Mouse (Mus musculus) cerebellum, postnatal 25 days (tissue): ENCODE measurements around the gene Il17re.

Source experiments
- DNase-seq, 2 experiments: peaks; one replicate each; pipeline ENCODE4 v3.0.0; 2021; ENCODE audit warnings: mixed read lengths in 2 of 2

Il17re gene

GRCm38 (mm10) chr6:113457952-113458534 is at the start of gene Il17re:
Gene Il17re, plus strand, starts transcription at chr6:113458484.
- no peak for DNase-seq

- no peak for DNase-seq
Observed at GRCm38 (mm10) chr6:113410001-113410400, 48.3 kb upstream of the Il17re start.

- DNase-seq: peak; percentile 27 to 39
Observed at GRCm38 (mm10) chr6:113416416-113416815, 41.9 kb upstream of the Il17re start.

GRCm38 (mm10) chr6:113418441-113419198 is 39.7 kb upstream of the Il17re start:
- DNase-seq: peak; percentile 24 to 48

GRCm38 (mm10) chr6:113419199-113419587 is 39.1 kb upstream of the Il17re start, which contains the start of gene Rpusd3:
Gene Rpusd3, minus strand, starts transcription at chr6:113419340.
- DNase-seq: peak; percentile 99 to 100

GRCm38 (mm10) chr6:113423000-113423399 is 35.3 kb upstream of the Il17re start:
- DNase-seq: no peak

GRCm38 (mm10) chr6:113424187-113424586 is 34.1 kb upstream of the Il17re start:
- peak in 1 of 2 experiments; percentile 30 for DNase-seq

GRCm38 (mm10) chr6:113426696-113427095 is 31.6 kb upstream of the Il17re start:
- DNase-seq: no peak

GRCm38 (mm10) chr6:113427397-113427796 is 30.9 kb upstream of the Il17re start:
- peak in 1 of 2 experiments; percentile 39 for DNase-seq

- no peak for DNase-seq
Observed at GRCm38 (mm10) chr6:113428006-113428405, 30.3 kb upstream of the Il17re start.

GRCm38 (mm10) chr6:113429965-113430364 is 28.3 kb upstream of the Il17re start:
- no peak for DNase-seq

GRCm38 (mm10) chr6:113430846-113431245 is 27.4 kb upstream of the Il17re start:
- DNase-seq: no peak

GRCm38 (mm10) chr6:113431801-113432200 is 26.5 kb upstream of the Il17re start:
- no peak for DNase-seq

- DNase-seq: no peak
Observed at GRCm38 (mm10) chr6:113433661-113434060, 24.6 kb upstream of the Il17re start.

- no peak for DNase-seq
Observed at GRCm38 (mm10) chr6:113434691-113435090, 23.6 kb upstream of the Il17re start.

GRCm38 (mm10) chr6:113435664-113436205 is 22.5 kb upstream of the Il17re start, which contains the start of gene Cidec:
Gene Cidec, minus strand, starts transcription at chr6:113435760.
- no peak for DNase-seq

GRCm38 (mm10) chr6:113437135-113437534 is 21.1 kb upstream of the Il17re start:
- DNase-seq: no peak

- no peak for DNase-seq
Observed at GRCm38 (mm10) chr6:113438721-113439430, 19.4 kb upstream of the Il17re start.

- DNase-seq: no peak
Observed at GRCm38 (mm10) chr6:113440686-113441085, 17.6 kb upstream of the Il17re start.

- peak; percentile 79 to 89 for DNase-seq
Observed at GRCm38 (mm10) chr6:113441147-113441680, 17.1 kb upstream of the Il17re start.

GRCm38 (mm10) chr6:113442087-113442441 is 16.2 kb upstream of the Il17re start:
- DNase-seq: no peak

- DNase-seq: peak; percentile 91 to 92
Observed at GRCm38 (mm10) chr6:113442442-113443090, 15.7 kb upstream of the Il17re start, which contains the start of gene Jagn1. Gene Jagn1, plus strand, starts transcription at chr6:113442569.
